Mouse (Mus musculus) retina, adult 2 months (tissue): ENCODE measurements around the gene Olfr356.

ENCODE experiments used
- DNase-seq: peaks from one replicate; pipeline ENCODE4 v3.0.0-alpha.2; 2012; ENCODE audit warnings: low read depth, low spot score

The Olfr356 gene

DNA sequence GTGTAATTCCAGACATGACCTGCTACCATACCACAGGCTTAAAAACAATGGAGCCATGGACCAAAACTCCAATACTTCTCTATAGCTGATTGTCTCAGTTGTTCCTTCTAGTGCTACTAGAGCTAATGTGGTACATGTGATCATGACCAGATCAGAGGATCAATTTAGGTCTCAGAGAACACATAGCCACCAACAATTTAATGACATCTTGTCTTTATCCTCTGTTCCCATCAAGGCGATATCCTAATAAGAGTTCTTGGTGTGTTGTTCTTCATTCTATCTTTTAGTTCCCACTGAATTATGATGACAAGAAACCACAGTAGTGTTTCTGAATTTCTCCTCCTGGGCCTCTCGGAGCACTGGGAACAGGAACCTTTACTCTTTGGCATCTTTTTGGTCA is at the start of gene Olfr356:
TSS of gene Olfr356 (plus strand) at position 301 of the 400 bp plus-strand sequence.
- DNase-seq = no peak

DNA sequence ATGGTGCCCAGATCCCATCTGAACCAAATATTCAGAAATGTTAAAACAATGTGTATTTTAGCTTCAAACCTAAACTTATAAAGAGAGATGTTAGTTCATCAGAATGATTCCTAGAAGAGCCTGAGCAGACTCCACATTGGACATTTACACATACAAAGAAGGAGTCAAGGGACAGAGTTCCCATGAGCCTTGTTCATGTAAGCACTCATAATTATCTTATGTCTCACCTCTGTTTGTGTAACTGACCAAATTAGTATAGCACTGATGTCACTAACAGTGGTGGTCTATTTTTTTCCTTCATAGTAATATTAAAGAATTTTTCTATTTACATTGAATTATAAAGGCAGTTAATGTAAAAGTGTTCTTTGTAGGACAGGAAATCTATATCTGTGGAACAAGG is 44.1 kb upstream of the Olfr356 start, which contains the start of gene Olfr353:
TSS of gene Olfr353 (minus strand) at position 101 of the 400 bp plus-strand sequence.
- DNase-seq = no peak

DNA sequence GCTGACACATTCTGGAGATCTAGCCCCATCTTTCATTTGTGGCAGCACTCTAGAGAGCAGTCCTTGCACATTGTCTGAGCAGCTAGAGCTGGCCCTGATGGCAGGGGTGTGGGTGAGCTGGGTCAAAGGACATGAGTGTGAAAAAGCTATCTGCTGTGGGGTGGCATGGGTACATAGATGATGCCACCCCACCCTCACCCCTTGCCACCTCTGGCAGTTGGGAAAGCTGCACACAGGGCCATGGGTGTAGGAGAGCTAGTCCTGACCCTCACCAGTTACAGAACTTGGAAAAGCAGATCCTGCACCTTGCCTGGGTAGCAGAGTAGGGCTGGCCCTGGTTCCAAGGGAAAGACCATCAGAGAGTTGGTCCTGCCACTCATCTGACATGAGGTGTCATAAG is 39.8 kb upstream of the Olfr356 start:
- no peak for DNase-seq

DNA sequence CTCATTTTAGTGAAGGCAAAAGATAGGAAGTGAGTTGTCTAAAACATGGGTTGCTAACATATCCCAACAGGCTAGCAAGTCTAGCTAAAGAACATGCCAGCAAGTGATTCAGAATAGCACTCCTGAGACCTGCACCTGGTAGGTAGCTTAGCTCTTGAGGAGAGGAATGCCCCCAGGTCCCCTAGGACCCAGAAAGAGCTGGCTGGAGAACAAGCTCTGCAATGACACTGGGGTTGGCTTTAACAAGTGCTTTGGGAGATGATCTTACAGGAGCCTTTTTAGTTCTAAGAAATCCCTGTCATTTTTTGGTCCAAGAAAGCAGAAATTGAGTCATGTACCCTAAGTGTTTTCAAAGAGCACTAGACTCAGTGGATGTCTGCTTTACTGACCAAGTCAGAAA is 31.5 kb upstream of the Olfr356 start, which contains the start of gene Olfr354:
TSS of gene Olfr354 (plus strand) at position 301 of the 400 bp plus-strand sequence.
- no peak for DNase-seq

DNA sequence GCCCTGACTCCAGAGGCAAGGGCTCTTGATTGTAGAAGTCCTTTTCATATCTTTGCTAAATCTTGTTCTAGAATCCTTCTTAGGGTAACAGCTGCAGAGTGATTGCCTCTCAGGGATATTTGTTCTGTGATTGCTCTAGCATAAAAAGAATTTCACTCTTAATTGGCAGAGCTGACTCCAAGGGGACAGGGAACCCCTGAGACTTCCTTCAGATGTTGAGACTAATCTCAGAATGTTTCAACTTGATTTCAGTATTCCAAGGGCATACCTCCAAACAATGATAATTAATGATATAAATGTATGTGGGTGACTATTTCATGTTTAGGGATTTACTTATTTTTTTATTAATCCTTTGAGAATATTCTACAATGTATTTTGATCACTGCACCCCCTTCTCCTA is 8.1 kb upstream of the Olfr356 start, which contains the start of gene Olfr355:
TSS of gene Olfr355 (minus strand) at position 101 of the 400 bp plus-strand sequence.
- no peak for DNase-seq
